Mouse (Mus musculus): ENCODE measurements around the gene Rasl12. TPM values are rescaled to one million over a fixed set of nuclear protein-coding genes. Genes with fewer than 3 reads are reported as not detected.

Rasl12 gene
- polyA plus RNA-seq, 2 experiments: 9.1 to 9.6 TPM

- H3K4me2 ChIP-seq (replicated peaks; ENCODE audit: low read depth, low read length, severe bottlenecking): no peak overlapping the region
- DNase-seq (ENCODE audit: low spot score) (no peak), ATAC-seq (ENCODE audit: low FRiP score, low read depth) (no peak)
- H3K9me3 ChIP-seq (ENCODE audit: control insufficient read depth, low read length): no peaks in the 10 kb centered on the region
- no peak overlapping the region for H3K27ac ChIP-seq (replicated peaks; ENCODE audit: low read depth, low read length)
- no peaks in the 10 kb centered on the region for H3K4me1 ChIP-seq (ENCODE audit: control insufficient read depth, insufficient read depth, low read length)
- WGBS: 25% methylated on average over 3 of the region's 3 CpGs
- no peaks in the 10 kb centered on the region for H3K27me3 ChIP-seq (ENCODE audit: control insufficient read depth, insufficient read depth, low read length)
- no peak overlapping the region for H3K4me3 ChIP-seq (replicated peaks; ENCODE audit: low read length)
- H3K9ac ChIP-seq (ENCODE audit: low read depth, low read length, severe bottlenecking): no peak overlapping the region
- no peaks in the 10 kb centered on the region for H3K36me3 ChIP-seq (ENCODE audit: control insufficient read depth, insufficient read depth, low read length)
- no peak for TF ChIP-seq POLR2A (IDR thresholded peaks at IDR 0.05; ENCODE audit: borderline replicate concordance, extremely low read depth, insufficient read depth, insufficient read length)
Measured at GRCm38 (mm10) chr9:65384276-65384675, 14.0 kb upstream of the Rasl12 start.

GRCm38 (mm10) chr9:65386373-65387140 is 11.7 kb upstream of the Rasl12 start:
- no peak for DNase-seq (ENCODE audit: low spot score)

GRCm38 (mm10) chr9:65390752-65391612 is 7.3 kb upstream of the Rasl12 start:
- TF ChIP-seq POLR2A (IDR thresholded peaks at IDR 0.05; ENCODE audit: borderline replicate concordance, extremely low read depth, insufficient read depth, insufficient read length): no peak
- no peaks in the 10 kb centered on the region for H3K36me3 ChIP-seq (ENCODE audit: control insufficient read depth, insufficient read depth, low read length)
- peak overlapping the region; percentile 60 for H3K9ac ChIP-seq (ENCODE audit: low read depth, low read length, severe bottlenecking)
- WGBS: 18% methylated on average over 84 of the region's 96 CpGs
- ATAC-seq (ENCODE audit: low FRiP score, low read depth) (peak; percentile 50), DNase-seq (ENCODE audit: low spot score) (peak; percentile 10)
- H3K4me1 ChIP-seq (ENCODE audit: control insufficient read depth, insufficient read depth, low read length): no peaks in the 10 kb centered on the region
- no peaks in the 10 kb centered on the region for H3K9me3 ChIP-seq (ENCODE audit: control insufficient read depth, low read length)
- H3K27me3 ChIP-seq (ENCODE audit: control insufficient read depth, insufficient read depth, low read length): peaks cover 29% of the 10 kb centered on the region
- no peak overlapping the region for H3K27ac ChIP-seq (replicated peaks; ENCODE audit: low read depth, low read length)
- peak overlapping the region; percentile 48 for H3K4me3 ChIP-seq (replicated peaks; ENCODE audit: low read length)
- H3K4me2 ChIP-seq (replicated peaks; ENCODE audit: low read depth, low read length, severe bottlenecking): peak overlapping the region; percentile 65

More at GRCm38 (mm10) chr9:65386373-65387140, 11.7 kb upstream of the Rasl12 start:
- no peak for ATAC-seq (ENCODE audit: low FRiP score, low read depth)
- Histone ChIP-seq H3K4me3 (replicated peaks; ENCODE audit: low read length) (no peak overlapping the region), H3K27ac (replicated peaks; ENCODE audit: low read depth, low read length) (no peak overlapping the region), H3K27me3 (ENCODE audit: control insufficient read depth, insufficient read depth, low read length) (peaks cover 16% of the 10 kb centered on the region), H3K4me2 (replicated peaks; ENCODE audit: low read depth, low read length, severe bottlenecking) (no peak overlapping the region), H3K9ac (ENCODE audit: low read depth, low read length, severe bottlenecking) (no peak overlapping the region), H3K36me3 (ENCODE audit: control insufficient read depth, insufficient read depth, low read length) (no peaks in the 10 kb centered on the region), H3K4me1 (ENCODE audit: control insufficient read depth, insufficient read depth, low read length) (no peaks in the 10 kb centered on the region), H3K9me3 (ENCODE audit: control insufficient read depth, low read length) (no peaks in the 10 kb centered on the region)
- 17% methylated on average over 8 of the region's 8 CpGs for WGBS
- no peak for TF ChIP-seq POLR2A (IDR thresholded peaks at IDR 0.05; ENCODE audit: borderline replicate concordance, extremely low read depth, insufficient read depth, insufficient read length)

- 37% methylated on average over 7 of the region's 8 CpGs for WGBS
- peaks cover 29% of the 10 kb centered on the region for H3K27me3 ChIP-seq (ENCODE audit: control insufficient read depth, insufficient read depth, low read length)
- DNase-seq (ENCODE audit: low spot score): no peak
- peak within 1 kb of the TSS; percentile 48 for H3K4me3 ChIP-seq (replicated peaks; ENCODE audit: low read length)
- peak within 1 kb of the TSS; percentile 65 for H3K4me2 ChIP-seq (replicated peaks; ENCODE audit: low read depth, low read length, severe bottlenecking)
- H3K4me1 ChIP-seq (ENCODE audit: control insufficient read depth, insufficient read depth, low read length): no peaks in the 10 kb centered on the region
- peak within 1 kb of the TSS; percentile 60 for H3K9ac ChIP-seq (ENCODE audit: low read depth, low read length, severe bottlenecking)
- no peak for TF ChIP-seq POLR2A (IDR thresholded peaks at IDR 0.05; ENCODE audit: borderline replicate concordance, extremely low read depth, insufficient read depth, insufficient read length)
- no peaks in the 10 kb centered on the region for H3K36me3 ChIP-seq (ENCODE audit: control insufficient read depth, insufficient read depth, low read length)
- H3K9me3 ChIP-seq (ENCODE audit: control insufficient read depth, low read length): no peaks in the 10 kb centered on the region
- H3K27ac ChIP-seq (replicated peaks; ENCODE audit: low read depth, low read length): no peak within 1 kb of the TSS
- no peak for ATAC-seq (ENCODE audit: low FRiP score, low read depth)
Measured at GRCm38 (mm10) chr9:65391613-65391964, 6.7 kb upstream of the Rasl12 start, which contains the start of gene Kbtbd13. TSS of gene Kbtbd13 (minus strand) at chr9:65391652.

DNA sequence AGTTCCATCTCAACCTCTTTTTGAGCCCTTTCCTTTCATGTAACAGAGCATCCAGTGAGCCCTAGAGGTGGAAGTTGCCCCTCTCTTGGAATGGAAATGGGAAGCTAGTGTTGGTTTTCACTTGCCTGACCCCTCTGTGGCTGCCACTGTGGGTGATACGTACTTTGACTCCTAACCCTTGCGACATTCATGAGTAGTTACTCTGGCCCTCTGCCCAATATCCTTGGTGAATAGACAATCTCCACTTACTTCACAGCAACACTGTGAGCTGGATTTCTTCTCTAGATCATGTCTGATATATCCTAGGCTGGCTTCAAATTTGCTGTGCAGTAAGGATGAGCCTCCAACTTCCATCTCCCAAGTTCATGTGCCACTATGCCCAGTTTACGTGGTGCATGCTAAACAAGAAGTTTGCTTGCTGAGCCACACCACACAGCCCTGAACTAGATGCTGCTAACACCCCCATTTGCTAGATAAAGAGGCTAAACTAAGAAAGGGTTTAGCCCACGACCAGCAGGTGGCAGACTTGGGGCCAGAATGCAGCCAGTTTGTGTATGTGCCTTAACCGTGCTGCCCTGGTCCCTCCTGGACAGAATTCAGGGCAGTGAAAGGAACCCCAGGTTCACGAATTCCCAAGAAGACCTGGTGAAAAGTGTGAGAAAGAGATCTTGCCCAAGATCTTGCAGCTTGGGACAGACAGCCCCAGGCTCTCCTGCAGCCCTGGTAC is 5.5 kb upstream of the Rasl12 start:
- H3K4me1 ChIP-seq (ENCODE audit: control insufficient read depth, insufficient read depth, low read length): no peaks in the 10 kb centered on the region
- no peak for TF ChIP-seq POLR2A (IDR thresholded peaks at IDR 0.05; ENCODE audit: borderline replicate concordance, extremely low read depth, insufficient read depth, insufficient read length)
- H3K27ac ChIP-seq (replicated peaks; ENCODE audit: low read depth, low read length): no peak overlapping the region
- no peak overlapping the region for H3K4me3 ChIP-seq (replicated peaks; ENCODE audit: low read length)
- no peak overlapping the region for H3K9ac ChIP-seq (ENCODE audit: low read depth, low read length, severe bottlenecking)
- no peak overlapping the region for H3K4me2 ChIP-seq (replicated peaks; ENCODE audit: low read depth, low read length, severe bottlenecking)
- peaks cover 29% of the 10 kb centered on the region for H3K27me3 ChIP-seq (ENCODE audit: control insufficient read depth, insufficient read depth, low read length)
- DNase-seq (ENCODE audit: low spot score) (peak; percentile 61), ATAC-seq (ENCODE audit: low FRiP score, low read depth) (0 out of 2 replicates have a peak, but pooled peaks have one; percentile 20)
- no peaks in the 10 kb centered on the region for H3K9me3 ChIP-seq (ENCODE audit: control insufficient read depth, low read length)
- H3K36me3 ChIP-seq (ENCODE audit: control insufficient read depth, insufficient read depth, low read length): no peaks in the 10 kb centered on the region
- WGBS: 26% methylated on average over 6 of the region's 6 CpGs
